Mouse (Mus musculus) CH12.LX (cell line): ENCODE data around the gene Uchl4. TPM values are rescaled to one million over a fixed set of nuclear protein-coding genes. Genes with fewer than 3 reads are reported as not detected.

Source experiments
- DNase-seq: peaks from one replicate; pipeline ENCODE4 v3.0.0-alpha.2; 2013; ENCODE audit errors: extremely low read depth
- H3K27ac ChIP-seq: 2 replicates; pipeline ENCODE4 v1.5.1; 2012; ENCODE audit warnings: low read depth, mild to moderate bottlenecking, control low read depth, moderate library complexity; ENCODE audit not compliant: insufficient read depth
- H3K27me3 ChIP-seq: replicated peaks from 2 replicates; pipeline ENCODE3; 2012; ENCODE audit warnings: inconsistent platforms
- H3K36me3 ChIP-seq, 2 experiments: replicated peaks in 1 of 2; 2 replicates each; pipeline versions ENCODE3 to v1.6.1; 2012; ENCODE audit warnings: inconsistent platforms in 1 of 2, low read length in 1 of 2, mild to moderate bottlenecking in 1 of 2, mixed read lengths in 1 of 2, moderate library complexity in 1 of 2; ENCODE audit not compliant: control insufficient read depth in 1 of 2, insufficient read depth in 1 of 2
- H3K4me1 ChIP-seq, 2 experiments: 2 replicates each; pipeline ENCODE4 v1.6.1; 2012; ENCODE audit warnings: inconsistent platforms in 1 of 2, moderate library complexity in 1 of 2; ENCODE audit not compliant: insufficient read depth in 2 of 2, control insufficient read depth in 1 of 2
- H3K4me2 ChIP-seq: 2 replicates; pipeline ENCODE4 v1.6.1; 2012; ENCODE audit warnings: low read depth, mild to moderate bottlenecking, control low read depth; ENCODE audit not compliant: poor library complexity, insufficient read depth, severe bottlenecking
- H3K4me3 ChIP-seq, 3 experiments: fragments of 150-350 bp in 1 of 3; sonication (generic) in 1 of 3; replicated peaks in 1 of 3; 2 replicates each; pipeline versions ENCODE3 to v1.5.1; 2011 to 2012; ENCODE audit warnings: low read depth in 2 of 3, low read length in 2 of 3, mild to moderate bottlenecking in 2 of 3, moderate library complexity in 2 of 3, control low read depth in 1 of 3, improper control_type of control experiment in 1 of 3, inconsistent platforms in 1 of 3, mixed read lengths in 1 of 3; ENCODE audit not compliant: poor library complexity in 1 of 3
- H3K79me2 ChIP-seq: replicated peaks from 2 replicates; pipeline ENCODE4 v1.6.1; 2012; ENCODE audit warnings: mild to moderate bottlenecking, moderate library complexity; ENCODE audit not compliant: control insufficient read depth, poor library complexity, insufficient read depth, severe bottlenecking; ENCODE audit errors: extremely low read depth
- H3K9ac ChIP-seq: 2 replicates; pipeline ENCODE4 v1.6.1; 2012; ENCODE audit warnings: low read depth, mild to moderate bottlenecking, control low read depth, moderate library complexity; ENCODE audit not compliant: insufficient read depth
- H3K9me3 ChIP-seq: replicated peaks from 2 replicates; pipeline ENCODE3; 2012; ENCODE audit warnings: low read length, inconsistent platforms, mixed read lengths
- CHD2 ChIP-seq: IDR thresholded peaks from 2 replicates; pipeline ENCODE4 v1.6.1; 2011; ENCODE audit warnings: low read length, improper control_type of control experiment
- GABPA ChIP-seq: IDR thresholded peaks from 2 replicates; pipeline ENCODE4 v1.6.1; 2012; ENCODE audit warnings: low read depth, low read length, improper control_type of control experiment, inconsistent platforms; ENCODE audit not compliant: insufficient replicate concordance
- MAFK ChIP-seq: IDR thresholded peaks from 2 replicates; pipeline ENCODE4 v1.6.1; 2011; ENCODE audit warnings: low read length, improper control_type of control experiment; ENCODE audit not compliant: insufficient replicate concordance
- MAZ ChIP-seq: IDR thresholded peaks from 2 replicates; pipeline ENCODE4 v1.6.1; 2012; ENCODE audit warnings: low read depth, mild to moderate bottlenecking, inconsistent platforms, low read length, improper control_type of control experiment, moderate library complexity
- MEF2A ChIP-seq: IDR thresholded peaks from 2 replicates; pipeline ENCODE4 v1.6.1; 2014; ENCODE audit warnings: low read depth, mild to moderate bottlenecking, inconsistent platforms, low read length, improper control_type of control experiment, borderline replicate concordance
- MYC ChIP-seq: IDR thresholded peaks from 2 replicates; pipeline ENCODE4 v1.6.1; 2011; ENCODE audit warnings: low read depth, mild to moderate bottlenecking, improper control_type of control experiment, low read length
- NELFE ChIP-seq: IDR thresholded peaks from 2 replicates; pipeline ENCODE4 v1.6.1; 2011; ENCODE audit warnings: low read depth, low read length, improper control_type of control experiment
- NRF1 ChIP-seq: IDR thresholded peaks from 2 replicates; pipeline ENCODE4 v1.6.1; 2014; ENCODE audit warnings: low read depth, mild to moderate bottlenecking, inconsistent platforms, low read length, improper control_type of control experiment, moderate library complexity
- PAX5 ChIP-seq: IDR thresholded peaks from 2 replicates; pipeline ENCODE4 v1.6.1; 2012; ENCODE audit warnings: low read length, inconsistent platforms, mixed read lengths
- POLR2A ChIP-seq: IDR thresholded peaks from 2 replicates; pipeline ENCODE4 v1.6.1; 2011; ENCODE audit warnings: low read depth, mild to moderate bottlenecking, improper control_type of control experiment, low read length
- POLR2AphosphoS2 ChIP-seq: IDR thresholded peaks from 2 replicates; pipeline ENCODE4 v1.6.1; 2011; ENCODE audit warnings: low read depth, low read length, improper control_type of control experiment
- RAD21 ChIP-seq: IDR thresholded peaks from 2 replicates; pipeline ENCODE4 v1.6.1; 2011; ENCODE audit warnings: low read depth, mild to moderate bottlenecking, low read length, improper control_type of control experiment, moderate library complexity
- SMC3 ChIP-seq: IDR thresholded peaks from 2 replicates; pipeline ENCODE4 v1.6.1; 2011; ENCODE audit warnings: low read depth, low read length, improper control_type of control experiment
- TBP ChIP-seq: conservative IDR thresholded peaks from 2 replicates; pipeline ENCODE4 v1.6.1; 2011; ENCODE audit warnings: low read depth, low read length, improper control_type of control experiment
- TCF12 ChIP-seq: IDR thresholded peaks from 2 replicates; pipeline ENCODE4 v1.6.1; 2014; ENCODE audit warnings: low read depth, mild to moderate bottlenecking, inconsistent platforms, low read length, improper control_type of control experiment
- USF2 ChIP-seq: conservative IDR thresholded peaks from 2 replicates; pipeline ENCODE4 v1.6.1; 2011; ENCODE audit warnings: low read depth, low read length, improper control_type of control experiment
- ZC3H11A ChIP-seq: IDR thresholded peaks from 2 replicates; pipeline ENCODE4 v1.6.1; 2012; ENCODE audit warnings: low read depth, mild to moderate bottlenecking, inconsistent platforms, low read length, improper control_type of control experiment
- dilution Hi-C: fragments of 300-500 bp; cut with MboI; formaldehyde crosslinking; loops from 2 replicates; pipeline ENCODE4 v1.14.3; 2020; ENCODE audit warnings: low sequenced_read_pairs; ENCODE audit not compliant: extremely low pct_unique_long_range_greater_than_20kb, extremely low pct_ligation_motif_present
- in situ Hi-C: fragments of 300-500 bp; cut with MboI; formaldehyde crosslinking; loops from 3 replicates; pipeline ENCODE4 v1.14.3; 2019; ENCODE audit warnings: low sequenced_read_pairs, low pct_ligation_motif_present, low pct_unique_long_range_greater_than_20kb, mixed read lengths
- polyA plus RNA-seq: library from polyadenylated mRNA; unstranded; fragments of >175 nt; gene quantifications from 2 replicates; pipeline ENCODE4 v1.2.1, GENCODE M21; 2012; ENCODE audit warnings: low read depth; ENCODE audit not compliant: insufficient read length
- total RNA-seq, 2 experiments: library from RNA; depleted of rRNA; stranded (reverse); fragments of 300-350 nt in 1 of 2; fragments of >200 nt in 1 of 2; gene quantifications; 2 replicates each; pipeline ENCODE4 v1.2.3; 2012 to 2014

The Uchl4 gene
- total and polyA plus RNA-seq, 3 experiments: 0.55 to 16.8 (median 8.2) TPM

GRCm38 (mm10) chr9:64232257-64232957 lies 2.6 kb upstream of the Uchl4 start:
- no peak overlapping the region for H3K4me3 ChIP-seq
- no peak for DNase-seq
- H3K4me2 ChIP-seq: no peak overlapping the region
- H3K79me2 ChIP-seq: no peaks in the 10 kb centered on the region
- in situ Hi-C loops: no loop called here
- no peak for TF ChIP-seq POLR2A
- no peak for TF ChIP-seq MYC
- TF ChIP-seq MEF2A: no peak
- no peak for TF ChIP-seq POLR2AphosphoS2
- no peak for TF ChIP-seq PAX5
- TF ChIP-seq TCF12: no peak
- no peak for TF ChIP-seq RAD21
- TF ChIP-seq ZC3H11A: no peak
- TF ChIP-seq USF2: no peak
- TF ChIP-seq CHD2: no peak
- no peak for TF ChIP-seq GABPA
- no peak for TF ChIP-seq SMC3
- TF ChIP-seq MAFK: no peak
- no peak for TF ChIP-seq MAZ
- no peak for TF ChIP-seq NELFE
- no peak for TF ChIP-seq TBP
- H3K9ac ChIP-seq: no peak overlapping the region
- H3K27me3 ChIP-seq: no peaks in the 10 kb centered on the region
- peaks cover 9 to 60% of the 10 kb centered on the region in 2 experiments for H3K36me3 ChIP-seq
- dilution Hi-C loops: no loop called here
- H3K27ac ChIP-seq: no peak overlapping the region
- no peaks in the 10 kb centered on the region for H3K9me3 ChIP-seq
- H3K4me1 ChIP-seq: peaks cover 0 to 29% of the 10 kb centered on the region in 2 experiments; a peak in 2 of 4 replicates

GRCm38 (mm10) chr9:64233656-64234055 lies 1.3 kb upstream of the Uchl4 start:
- dilution Hi-C loops: no loop called here
- H3K4me1 ChIP-seq: peaks cover 0 to 19% of the 10 kb centered on the region in 2 experiments; a peak in 2 of 4 replicates

More at GRCm38 (mm10) chr9:64233656-64234055, 1.3 kb upstream of the Uchl4 start:
- H3K4me2 ChIP-seq: no peak overlapping the region
- H3K9me3 ChIP-seq: no peaks in the 10 kb centered on the region
- no peak overlapping the region for H3K4me3 ChIP-seq
- TF ChIP-seq NRF1: no peak
- DNase-seq: no peak
- H3K27me3 ChIP-seq: no peaks in the 10 kb centered on the region
- H3K36me3 ChIP-seq: peaks cover 9 to 60% of the 10 kb centered on the region in 2 experiments
- H3K27ac ChIP-seq: no peak overlapping the region
- no peaks in the 10 kb centered on the region; the same call in 1 of the 2 replicates for H3K79me2 ChIP-seq
- in situ Hi-C loops: no loop called here
- H3K9ac ChIP-seq: no peak overlapping the region
